Mouse (Mus musculus) lung, postnatal 0 days (tissue): ENCODE measurements around the gene 4921524J17Rik. TPM values are rescaled to one million over a fixed set of nuclear protein-coding genes. Genes with fewer than 3 reads are reported as not detected.
A peak's percentile ranks its signal among the peaks of the same experiment; 100 is the strongest.

Experiments used
- ATAC-seq: fragments of 200-750 bp; cut with Nextera tagmentation; 2 replicates; pipeline ENCODE4 v1.8.0; 2017; ENCODE audit warnings: moderate library complexity
- DNase-seq: peaks from one replicate; pipeline ENCODE4 v3.0.0-alpha.2; 2016; ENCODE audit warnings: low spot score
- H3K27ac ChIP-seq: fragments of 300-500 bp; sonication (generic); 2 replicates; pipeline ENCODE4 v1.5.1; 2014; ENCODE audit warnings: antibody characterized with exemption, mild to moderate bottlenecking, low read length, mixed read lengths
- H3K27me3 ChIP-seq: fragments of 300-500 bp; sonication (generic); replicated peaks from 2 replicates; pipeline ENCODE4 v1.6.1; 2014; ENCODE audit warnings: low read length, mixed read lengths; ENCODE audit not compliant: insufficient read depth
- H3K36me3 ChIP-seq: fragments of 300-500 bp; sonication (generic); 2 replicates; pipeline ENCODE4 v1.6.1; 2014; ENCODE audit warnings: low read length, mixed read lengths; ENCODE audit not compliant: insufficient read depth
- H3K4me1 ChIP-seq: fragments of 300-500 bp; sonication (generic); 2 replicates; pipeline ENCODE4 v1.6.1; 2014; ENCODE audit warnings: antibody characterized with exemption, low read depth, low read length, mixed read lengths; ENCODE audit not compliant: insufficient read depth
- H3K4me2 ChIP-seq: fragments of 300-500 bp; sonication (generic); replicated peaks from 2 replicates; pipeline ENCODE4 v1.6.1; 2014; ENCODE audit warnings: low read depth, mild to moderate bottlenecking, low read length, moderate library complexity, mixed read lengths
- H3K4me3 ChIP-seq: fragments of 300-500 bp; sonication (generic); 2 replicates; pipeline ENCODE4 v1.5.1; 2014; ENCODE audit warnings: low read depth, low read length
- H3K9ac ChIP-seq: fragments of 300-500 bp; sonication (generic); replicated peaks from 2 replicates; pipeline ENCODE4 v1.6.1; 2014; ENCODE audit warnings: low read depth, mild to moderate bottlenecking
- H3K9me3 ChIP-seq: fragments of 300-500 bp; sonication (generic); 2 replicates; pipeline ENCODE4 v1.6.1; 2016; ENCODE audit warnings: low read length, mixed read lengths
- CTCF ChIP-seq: IDR thresholded peaks from 2 replicates; pipeline ENCODE4 v1.5.1; 2016; ENCODE audit warnings: antibody characterized with exemption, mild to moderate bottlenecking
- EP300 ChIP-seq: IDR thresholded peaks from 2 replicates; pipeline ENCODE4 v1.6.1; 2016; ENCODE audit warnings: antibody characterized with exemption, mild to moderate bottlenecking, control low read depth
- WGBS: fragments of 180-500 bp; shearing (Covaris S2); extraction: QIAGEN DNeasy Blood & Tissue Kit; methylation state at CpG from one replicate; pipeline ENCODE4 v1.1.7; 2014; 5-methylcytosine and 5-hydroxymethylcytosine counted together
- polyA plus RNA-seq: library from polyadenylated mRNA; unstranded; fragments of >200 nt; fragmentation: Nextera tagmentation; extraction: Ambion mirVana; gene quantifications from 2 replicates; pipeline ENCODE4 v1.2.1, GENCODE M21; 2015

The 4921524J17Rik gene
- polyA plus RNA-seq, 1 experiment from 2014 or later = 42.4 TPM

DNA sequence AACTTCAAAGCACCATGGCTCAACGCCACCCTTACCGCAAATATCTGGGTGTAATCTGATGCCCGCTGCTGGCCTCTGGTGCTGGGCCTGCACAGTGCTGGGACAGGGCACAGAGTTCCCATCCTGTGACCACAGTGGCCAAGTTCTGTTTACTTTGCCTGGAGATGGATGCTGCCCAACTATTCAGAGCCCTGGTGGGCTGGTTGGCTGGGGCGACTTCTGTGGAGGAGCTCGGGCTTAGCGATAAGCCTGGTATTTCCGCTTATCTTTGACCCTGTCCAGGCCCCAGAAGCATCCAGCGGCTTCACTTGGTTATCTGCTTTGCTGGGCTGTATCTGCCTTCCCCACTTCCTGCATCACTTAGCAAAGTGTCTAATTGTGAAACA, 51.8 kb downstream of the 4921524J17Rik start:
- H3K27me3 ChIP-seq = no peaks in the 10 kb centered on the region
- H3K27ac ChIP-seq = peak overlapping the region; percentile 16; the same call in 1 of the 2 replicates
- DNase-seq (peak; percentile 35), ATAC-seq (peak; percentile 39)
- H3K9me3 ChIP-seq = no peaks in the 10 kb centered on the region
- 13% methylated on average over 8 of the region's 8 CpGs for WGBS
- H3K4me1 ChIP-seq = peaks cover 15% of the 10 kb centered on the region
- TF ChIP-seq EP300 = no peak
- peak; percentile 30; the same call in 1 of the 2 replicates for TF ChIP-seq CTCF
- H3K36me3 ChIP-seq = no peaks in the 10 kb centered on the region
- no peak overlapping the region for H3K4me2 ChIP-seq
- H3K4me3 ChIP-seq = no peak overlapping the region
- no peak overlapping the region for H3K9ac ChIP-seq

DNA sequence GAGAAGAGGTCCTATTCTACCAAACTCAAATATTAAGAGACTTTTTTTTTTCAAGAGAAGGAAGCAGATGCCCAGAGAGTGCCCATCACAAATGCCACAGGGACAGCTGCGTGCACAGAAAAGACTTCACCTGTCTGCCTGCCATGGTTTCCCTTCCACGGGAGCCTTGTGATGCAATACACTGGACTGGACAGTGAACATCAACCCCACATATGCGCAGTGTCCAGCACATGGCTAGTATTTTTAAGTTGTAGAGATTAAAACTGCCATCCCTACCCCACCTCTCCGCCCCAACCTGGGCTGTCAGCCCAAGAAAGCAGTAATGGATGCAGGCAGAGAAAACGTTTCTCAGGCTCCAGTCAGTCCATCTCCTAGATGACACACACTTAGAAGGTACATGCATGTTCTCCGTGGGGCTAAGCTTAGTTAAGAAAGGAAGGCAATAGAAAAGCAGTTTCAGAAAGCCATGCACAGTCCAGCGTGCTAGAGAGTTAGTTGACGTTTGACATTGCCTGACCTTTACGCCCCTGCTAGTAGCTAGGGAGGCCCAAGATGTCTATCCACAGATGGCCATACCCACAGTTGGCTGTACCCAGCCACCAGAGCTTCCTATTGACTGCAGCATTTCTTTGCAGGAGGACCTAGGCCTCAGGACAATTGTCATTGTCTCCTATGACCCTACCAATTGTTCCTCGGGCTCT, 52.4 kb downstream of the 4921524J17Rik start:
- peaks cover 15% of the 10 kb centered on the region for H3K4me1 ChIP-seq
- no peak overlapping the region for H3K4me3 ChIP-seq
- TF ChIP-seq EP300 = no peak
- no peak for TF ChIP-seq CTCF
- H3K9ac ChIP-seq = no peak overlapping the region
- H3K36me3 ChIP-seq = no peaks in the 10 kb centered on the region
- no peaks in the 10 kb centered on the region for H3K9me3 ChIP-seq
- ATAC-seq (no peak), DNase-seq (no peak)
- no peaks in the 10 kb centered on the region for H3K27me3 ChIP-seq
- H3K4me2 ChIP-seq = no peak overlapping the region
- 64% methylated on average over 10 of the region's 10 CpGs for WGBS
- H3K27ac ChIP-seq = peak overlapping the region; percentile 66; the same call in 1 of the 2 replicates

- DNase-seq (peak; percentile 96), ATAC-seq (peak; percentile 95)
- H3K9ac ChIP-seq = no peak overlapping the region
- 18% methylated on average over 2 of the region's 2 CpGs for WGBS
- H3K9me3 ChIP-seq = no peaks in the 10 kb centered on the region
- peak overlapping the region; percentile 66 for H3K27ac ChIP-seq
- no peak overlapping the region for H3K4me2 ChIP-seq
- TF ChIP-seq EP300 (peak; percentile 79), CTCF (peak; percentile 17; the same call in 1 of the 2 replicates)
- H3K36me3 ChIP-seq = no peaks in the 10 kb centered on the region
- no peaks in the 10 kb centered on the region for H3K27me3 ChIP-seq
- no peak overlapping the region for H3K4me3 ChIP-seq
- H3K4me1 ChIP-seq = peaks cover 15% of the 10 kb centered on the region
Measured at GRCm38 (mm10) chr8:85379142-85379781, 53.4 kb downstream of the 4921524J17Rik start.

- Histone ChIP-seq H3K4me2 (no peak overlapping the region), H3K9me3 (no peaks in the 10 kb centered on the region), H3K4me3 (no peak overlapping the region), H3K4me1 (peaks cover 15% of the 10 kb centered on the region), H3K27me3 (no peaks in the 10 kb centered on the region), H3K9ac (no peak overlapping the region), H3K36me3 (no peaks in the 10 kb centered on the region), H3K27ac (no peak overlapping the region)
- no peak for DNase-seq
- TF ChIP-seq EP300 = no peak
- TF ChIP-seq CTCF = no peak
- ATAC-seq = no peak
- WGBS = 43% methylated on average over 3 of the region's 3 CpGs
Measured at GRCm38 (mm10) chr8:85376516-85376915, 56.1 kb downstream of the 4921524J17Rik start.

GRCm38 (mm10) chr8:85374286-85374685, 58.3 kb downstream of the 4921524J17Rik start:
- no peak for TF ChIP-seq CTCF
- no peak for TF ChIP-seq EP300

GRCm38 (mm10) chr8:85373435-85374039, 59.1 kb downstream of the 4921524J17Rik start:
- no peak for ATAC-seq
- no peak overlapping the region for H3K4me2 ChIP-seq
- 30% methylated on average over 5 of the region's 5 CpGs for WGBS

More at GRCm38 (mm10) chr8:85374286-85374685, 58.3 kb downstream of the 4921524J17Rik start:
- Histone ChIP-seq H3K27ac (no peak overlapping the region), H3K27me3 (no peaks in the 10 kb centered on the region), H3K36me3 (no peaks in the 10 kb centered on the region), H3K4me1 (peaks cover under 1% of the 10 kb centered on the region; the same call in 1 of the 2 replicates), H3K9ac (no peak overlapping the region), H3K4me3 (no peak overlapping the region), H3K4me2 (no peak overlapping the region), H3K9me3 (no peaks in the 10 kb centered on the region)
- no peak for ATAC-seq
- 35% methylated on average over 4 of the region's 4 CpGs for WGBS
- DNase-seq = no peak

More at GRCm38 (mm10) chr8:85373435-85374039, 59.1 kb downstream of the 4921524J17Rik start:
- no peak overlapping the region for H3K27ac ChIP-seq
- H3K9ac ChIP-seq = no peak overlapping the region
- DNase-seq = no peak
- H3K27me3 ChIP-seq = no peaks in the 10 kb centered on the region
- TF ChIP-seq CTCF (no peak), EP300 (no peak)
- H3K4me1 ChIP-seq = no peaks in the 10 kb centered on the region
- H3K4me3 ChIP-seq = no peak overlapping the region
- H3K9me3 ChIP-seq = no peaks in the 10 kb centered on the region
- no peaks in the 10 kb centered on the region for H3K36me3 ChIP-seq
